8 mouse cellular contexts compared by ENCODE assay signal in the genomic region with DNA sequence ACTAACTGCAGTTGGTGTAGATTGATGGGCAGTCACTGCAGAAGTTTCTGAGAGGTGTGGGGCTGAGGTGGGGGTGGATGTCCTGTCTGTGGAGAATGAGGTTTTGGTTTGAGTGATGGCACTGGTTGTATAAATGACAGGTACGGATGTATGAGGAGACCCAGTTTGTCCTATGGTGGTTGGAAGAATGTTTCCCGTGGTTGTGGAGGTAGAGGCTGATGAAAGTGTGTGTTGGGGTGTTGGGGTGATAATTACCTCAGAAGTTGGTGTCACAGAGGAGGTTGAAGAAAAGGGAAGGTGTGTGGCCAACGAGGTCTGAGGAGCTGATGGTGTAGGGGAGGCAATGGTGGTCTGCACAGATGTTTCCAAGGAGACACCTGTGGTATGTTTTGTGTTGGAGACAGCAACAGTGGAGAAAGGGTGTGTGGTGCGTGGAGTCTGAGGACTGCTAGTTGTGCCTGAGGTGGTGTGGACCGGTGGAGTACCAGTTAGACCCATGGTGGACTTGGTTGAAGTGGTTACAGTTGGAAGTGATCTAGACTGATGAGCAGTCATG. TPM values are rescaled to one million over a fixed set of nuclear protein-coding genes. Genes with fewer than 3 reads are reported as not detected.
DNase-seq lines count a peak whose midpoint lies in the region; ATAC-seq lines count a peak whose summit lies in the region.
"Not testable (repeated sequence)": the region's sequence is repeated elsewhere in the genome, so short reads cannot be mapped to it uniquely, and the experiment has no call there.

No protein-coding gene starts in this region.

- H3K27me3 ChIP-seq in forebrain, embryonic 11.5 days (ENCODE audit: control insufficient read depth, insufficient read depth, low read length); heart, embryonic 12.5 days (replicated peaks); hindbrain, embryonic 14.5 days (ENCODE audit: control insufficient read depth, insufficient read depth, low read length); kidney, embryonic 16.5 days (ENCODE audit: insufficient read depth, low read length); liver, embryonic 15.5 days; midbrain, embryonic 12.5 days; neural tube, embryonic 14.5 days (ENCODE audit: control insufficient read depth, insufficient read depth, low read length): not testable (repeated sequence)

- not testable (repeated sequence) for DNase-seq in forebrain, embryonic 11.5 days (ENCODE audit: low spot score); hindbrain, embryonic 14.5 days (ENCODE audit: low spot score)

- not testable (repeated sequence) for H3K9me3 ChIP-seq in forebrain, embryonic 11.5 days (ENCODE audit: control insufficient read depth, low read length); heart, embryonic 12.5 days (replicated peaks); hindbrain, embryonic 14.5 days (ENCODE audit: control insufficient read depth, low read length); kidney, embryonic 16.5 days (ENCODE audit: low read length); liver, embryonic 15.5 days (replicated peaks); midbrain, embryonic 12.5 days; neural tube, embryonic 14.5 days (ENCODE audit: control insufficient read depth, low read length)

- H3K9ac ChIP-seq in forebrain, embryonic 11.5 days (ENCODE audit: low read length); heart, embryonic 12.5 days; hindbrain, embryonic 14.5 days; kidney, embryonic 16.5 days (replicated peaks; ENCODE audit: low read length); liver, embryonic 15.5 days; midbrain, embryonic 12.5 days (replicated peaks); neural tube, embryonic 14.5 days (replicated peaks; ENCODE audit: low read depth, low read length): not testable (repeated sequence)

- not testable (repeated sequence) for H3K4me2 ChIP-seq in forebrain, embryonic 11.5 days (ENCODE audit: low read depth, low read length, severe bottlenecking); heart, embryonic 12.5 days; hindbrain, embryonic 14.5 days (replicated peaks); kidney, embryonic 16.5 days (replicated peaks; ENCODE audit: low read depth, low read length); liver, embryonic 15.5 days; midbrain, embryonic 12.5 days (replicated peaks); neural tube, embryonic 14.5 days (ENCODE audit: low read depth, low read length)

- not testable (repeated sequence) for H3K4me1 ChIP-seq in forebrain, embryonic 11.5 days (replicated peaks; ENCODE audit: control insufficient read depth, insufficient read depth, low read length); heart, embryonic 12.5 days (replicated peaks); hindbrain, embryonic 14.5 days (replicated peaks; ENCODE audit: control insufficient read depth, insufficient read depth, low read length); kidney, embryonic 16.5 days (ENCODE audit: insufficient read depth, low read length); liver, embryonic 15.5 days (replicated peaks); midbrain, embryonic 12.5 days; neural tube, embryonic 14.5 days (ENCODE audit: control insufficient read depth, insufficient read depth, low read length)

- not testable (repeated sequence) for H3K27ac ChIP-seq in forebrain, embryonic 11.5 days (ENCODE audit: low read depth, low read length); heart, embryonic 12.5 days (ENCODE audit: poor library complexity, severe bottlenecking); hindbrain, embryonic 14.5 days; kidney, embryonic 16.5 days (ENCODE audit: low read length); liver, embryonic 15.5 days (replicated peaks); midbrain, embryonic 12.5 days (replicated peaks); neural tube, embryonic 14.5 days (ENCODE audit: low read depth, low read length)

- not testable (repeated sequence) for H3K36me3 ChIP-seq in forebrain, embryonic 11.5 days (ENCODE audit: control insufficient read depth, insufficient read depth, low read length); heart, embryonic 12.5 days; hindbrain, embryonic 14.5 days (replicated peaks; ENCODE audit: control insufficient read depth, insufficient read depth); kidney, embryonic 16.5 days (ENCODE audit: insufficient read depth, low read length); midbrain, embryonic 12.5 days; neural tube, embryonic 14.5 days (ENCODE audit: control insufficient read depth, insufficient read depth, low read length)
- peaks cover 60% of the 10 kb centered on the region for H3K36me3 ChIP-seq in liver, embryonic 15.5 days (replicated peaks)

- WGBS in forebrain, embryonic 11.5 days = 81% methylated on average over 5 of the region's 5 CpGs
- 82% methylated on average over 5 of the region's 5 CpGs for WGBS in heart, embryonic 12.5 days
- WGBS in hindbrain, embryonic 14.5 days = 83% methylated on average over 5 of the region's 5 CpGs
- 84% methylated on average over 5 of the region's 5 CpGs for WGBS in kidney, embryonic 16.5 days
- 76% methylated on average over 5 of the region's 5 CpGs for WGBS in liver, embryonic 15.5 days (ENCODE audit: insufficient replicate concordance)
- WGBS in midbrain, embryonic 12.5 days = 84% methylated on average over 5 of the region's 5 CpGs
- 87% methylated on average over 5 of the region's 5 CpGs for WGBS in neural tube, embryonic 14.5 days

- H3K4me3 ChIP-seq in forebrain, embryonic 11.5 days (ENCODE audit: low read depth, low read length); heart, embryonic 12.5 days; hindbrain, embryonic 14.5 days (replicated peaks; ENCODE audit: low read length); kidney, embryonic 16.5 days (ENCODE audit: low read length); liver, embryonic 15.5 days (replicated peaks); midbrain, embryonic 12.5 days; neural tube, embryonic 14.5 days (ENCODE audit: low read depth, low read length): not testable (repeated sequence)

- ATAC-seq in activated CD4-positive, CD25-positive, alpha-beta regulatory T cell, adult 4 months = peak; percentile 14
- peak; percentile 67 for ATAC-seq in forebrain, embryonic 11.5 days (replicated peaks; ENCODE audit: low FRiP score)
- ATAC-seq in heart, embryonic 12.5 days (ENCODE audit: insufficient number of reproducible peaks, low FRiP score) = peak; percentile 65
- ATAC-seq in hindbrain, embryonic 14.5 days (ENCODE audit: low FRiP score) = peak; percentile 58
- peak; percentile 43; the same call in 1 of the 2 replicates for ATAC-seq in kidney, embryonic 16.5 days (ENCODE audit: low FRiP score, low TSS enrichment)
- peak; percentile 23 for ATAC-seq in liver, embryonic 15.5 days (ENCODE audit: insufficient read depth)
- ATAC-seq in midbrain, embryonic 12.5 days (ENCODE audit: low FRiP score, low read depth) = peak; percentile 42; the same call in 1 of the 2 replicates
- peak; percentile 39 for ATAC-seq in neural tube, embryonic 14.5 days (ENCODE audit: low read depth)

RNA-seq across cellular contexts. Expression of a gene that starts 15.7 kb away (rescaled TPM):
- polyA plus RNA-seq in activated CD4-positive, CD25-positive, alpha-beta regulatory T cell, adult 4 months (2017; shearing (Covaris generic)) = under 1 TPM; 0.40 to 0.54 TPM
- polyA plus RNA-seq in forebrain, embryonic 11.5 days (2014; fragmentation: Nextera tagmentation; extraction: Ambion mirVana) = 0.19 and 0.23 TPM in 2 replicates
- 0.06 and 0.11 TPM in 2 replicates for polyA plus RNA-seq in heart, embryonic 12.5 days (2016; fragmentation: Nextera tagmentation; extraction: Ambion mirVana)
- 0.18 and 0.33 TPM in 2 replicates for polyA plus RNA-seq in hindbrain, embryonic 14.5 days (2014; fragmentation: Nextera tagmentation; extraction: Ambion mirVana)
- polyA plus RNA-seq in kidney, embryonic 16.5 days (2015; fragmentation: Nextera tagmentation; extraction: Ambion mirVana) = 0.24 and 0.26 TPM in 2 replicates
- 3.1 and 3.3 TPM in 2 replicates for polyA plus RNA-seq in liver, embryonic 15.5 days (2015; fragmentation: Nextera tagmentation; extraction: Ambion mirVana)
- polyA plus RNA-seq in midbrain, embryonic 12.5 days (2016; fragmentation: Nextera tagmentation; extraction: Ambion mirVana) = 0.08 and 0.15 TPM in 2 replicates
- 0.27 and 0.29 TPM in 2 replicates for polyA plus RNA-seq in neural tube, embryonic 14.5 days (2014; fragmentation: Nextera tagmentation; extraction: Ambion mirVana)

RNA-seq across cellular contexts. Expression of a gene that starts 50.7 kb away (rescaled TPM):
- polyA plus RNA-seq in activated CD4-positive, CD25-positive, alpha-beta regulatory T cell, adult 4 months (2017; shearing (Covaris generic)) = not detected
- polyA plus RNA-seq in forebrain, embryonic 11.5 days (2014; fragmentation: Nextera tagmentation; extraction: Ambion mirVana) = 0.15 and 0.67 TPM in 2 replicates
- polyA plus RNA-seq in heart, embryonic 12.5 days (2016; fragmentation: Nextera tagmentation; extraction: Ambion mirVana) = 0.31 and 0.51 TPM in 2 replicates
- polyA plus RNA-seq in hindbrain, embryonic 14.5 days (2014; fragmentation: Nextera tagmentation; extraction: Ambion mirVana) = 0.36 and 0.72 TPM in 2 replicates
- polyA plus RNA-seq in kidney, embryonic 16.5 days (2015; fragmentation: Nextera tagmentation; extraction: Ambion mirVana) = 0.17 and 0.45 TPM in 2 replicates
- polyA plus RNA-seq in liver, embryonic 15.5 days (2015; fragmentation: Nextera tagmentation; extraction: Ambion mirVana) = 0.10 and 0.20 TPM in 2 replicates
- polyA plus RNA-seq in midbrain, embryonic 12.5 days (2016; fragmentation: Nextera tagmentation; extraction: Ambion mirVana) = 0.18 TPM in 1 of 2 replicates, not detected in the other
- polyA plus RNA-seq in neural tube, embryonic 14.5 days (2014; fragmentation: Nextera tagmentation; extraction: Ambion mirVana) = 0.45 and 0.86 TPM in 2 replicates

Comparison
In these comparisons a context has a peak if more than half of its experiments do, and no peak if none do; other contexts are left out.
1. ATAC-seq: peak in every context shown above with its lines; median percentile 67 in forebrain, embryonic 11.5 days; 65 in heart, embryonic 12.5 days; 58 in hindbrain, embryonic 14.5 days; 43 in kidney, embryonic 16.5 days; 42 in midbrain, embryonic 12.5 days; 39 in neural tube, embryonic 14.5 days; 23 in liver, embryonic 15.5 days; 14 in activated CD4-positive, CD25-positive, alpha-beta regulatory T cell, adult 4 months.